Mouse (Mus musculus) MEL (cell line): ENCODE data around the gene Rheb. TPM values are rescaled to one million over a fixed set of nuclear protein-coding genes. Genes with fewer than 3 reads are reported as not detected.

Experiments
- DNase-seq: peaks from one replicate; pipeline ENCODE4 v3.0.0; 2011; ENCODE audit warnings: low read depth, low spot score
- H3K27ac ChIP-seq: 2 replicates; pipeline ENCODE4 v1.5.1; 2012; ENCODE audit warnings: low read depth, mild to moderate bottlenecking, control low read depth, low read length, moderate library complexity; ENCODE audit not compliant: control insufficient read depth
- H3K27me3 ChIP-seq, 2 experiments: fragments of 150-350 bp in 1 of 2; sonication (generic) in 1 of 2; 2 replicates each; pipeline ENCODE4 v1.6.1; 2012; ENCODE audit warnings: low read length in 2 of 2, mild to moderate bottlenecking in 2 of 2, improper control_type of control experiment in 1 of 2, moderate library complexity in 1 of 2; ENCODE audit not compliant: insufficient read depth in 2 of 2, control insufficient read depth in 1 of 2
- H3K36me3 ChIP-seq, 2 experiments: 2 replicates each; pipeline ENCODE4 v1.6.1; 2012 to 2014; ENCODE audit warnings: low read length in 2 of 2, improper control_type of control experiment in 1 of 2, inconsistent platforms in 1 of 2, mild to moderate bottlenecking in 1 of 2; ENCODE audit not compliant: insufficient read depth in 2 of 2, control insufficient read depth in 1 of 2
- H3K4me1 ChIP-seq, 2 experiments: fragments of 150-350 bp in 1 of 2; sonication (generic) in 1 of 2; 2 replicates each; pipeline ENCODE4 v1.6.1; 2012; ENCODE audit warnings: low read length in 2 of 2, improper control_type of control experiment in 1 of 2, mild to moderate bottlenecking in 1 of 2; ENCODE audit not compliant: insufficient read depth in 2 of 2, control insufficient read depth in 1 of 2
- H3K4me3 ChIP-seq, 2 experiments: fragments of 150-350 bp in 1 of 2; sonication (generic) in 1 of 2; 2 replicates each; pipeline ENCODE4 v1.5.1; 2012; ENCODE audit warnings: low read depth in 2 of 2, low read length in 2 of 2, mild to moderate bottlenecking in 2 of 2, moderate library complexity in 2 of 2, control low read depth in 1 of 2, improper control_type of control experiment in 1 of 2; ENCODE audit not compliant: control insufficient read depth in 1 of 2, insufficient read depth in 1 of 2
- H3K79me2 ChIP-seq: 2 replicates; pipeline ENCODE4 v1.6.1; 2012; ENCODE audit warnings: mild to moderate bottlenecking, low read length, moderate library complexity; ENCODE audit not compliant: control insufficient read depth, poor library complexity, insufficient read depth
- H3K9ac ChIP-seq: 2 replicates; pipeline ENCODE4 v1.6.1; 2012; ENCODE audit warnings: low read depth, mild to moderate bottlenecking, control low read depth, low read length, moderate library complexity; ENCODE audit not compliant: control insufficient read depth, poor library complexity, severe bottlenecking
- H3K9me3 ChIP-seq: fragments of 150-350 bp; sonication (generic); replicated peaks from 2 replicates; pipeline ENCODE4 v1.6.1; 2012; ENCODE audit warnings: mild to moderate bottlenecking, low read length, improper control_type of control experiment, moderate library complexity; ENCODE audit not compliant: insufficient read depth
- CHD1 ChIP-seq: IDR thresholded peaks from 2 replicates; pipeline ENCODE4 v1.6.1; 2012; ENCODE audit warnings: low read depth, mild to moderate bottlenecking, inconsistent platforms, low read length, improper control_type of control experiment
- CHD2 ChIP-seq: IDR thresholded peaks from 2 replicates; pipeline ENCODE4 v1.6.1; 2011; ENCODE audit warnings: low read length, improper control_type of control experiment
- ELF1 ChIP-seq: IDR thresholded peaks from 2 replicates; pipeline ENCODE4 v1.6.1; 2014; ENCODE audit warnings: low read depth, mild to moderate bottlenecking, inconsistent platforms, low read length, improper control_type of control experiment, moderate library complexity
- ETS1 ChIP-seq: IDR thresholded peaks from 2 replicates; pipeline ENCODE4 v1.6.1; 2012; ENCODE audit warnings: low read depth, mild to moderate bottlenecking, inconsistent platforms, low read length, improper control_type of control experiment, moderate library complexity
- GABPA ChIP-seq: IDR thresholded peaks from 2 replicates; pipeline ENCODE4 v1.6.1; 2012; ENCODE audit warnings: low read depth, mild to moderate bottlenecking, inconsistent platforms, low read length, improper control_type of control experiment, moderate library complexity
- GATA1 ChIP-seq: IDR thresholded peaks from 2 replicates; pipeline ENCODE4 v1.6.1; 2011; ENCODE audit warnings: low read depth, low read length, improper control_type of control experiment
- HCFC1 ChIP-seq: IDR thresholded peaks from 2 replicates; pipeline ENCODE4 v1.6.1; 2012; ENCODE audit warnings: low read depth, mild to moderate bottlenecking, inconsistent platforms, low read length, improper control_type of control experiment, moderate library complexity
- JUND ChIP-seq: IDR thresholded peaks from 2 replicates; pipeline ENCODE4 v1.6.1; 2011; ENCODE audit warnings: low read depth, mild to moderate bottlenecking, improper control_type of control experiment, low read length
- MAFK ChIP-seq: IDR thresholded peaks from 2 replicates; pipeline ENCODE4 v1.6.1; 2011; ENCODE audit warnings: low read depth, mild to moderate bottlenecking, low read length, improper control_type of control experiment, borderline replicate concordance
- MAX ChIP-seq: IDR thresholded peaks from 2 replicates; pipeline ENCODE4 v1.6.1; 2011; ENCODE audit warnings: low read length, improper control_type of control experiment
- MEF2A ChIP-seq: IDR thresholded peaks from 2 replicates; pipeline ENCODE4 v1.6.1; 2014; ENCODE audit warnings: low read depth, mild to moderate bottlenecking, inconsistent platforms, low read length, improper control_type of control experiment; ENCODE audit not compliant: poor library complexity, insufficient replicate concordance, severe bottlenecking; ENCODE audit errors: extremely low read depth
- MYC ChIP-seq: IDR thresholded peaks from 2 replicates; pipeline ENCODE4 v1.6.1; 2011; ENCODE audit warnings: low read depth, mild to moderate bottlenecking, low read length, improper control_type of control experiment, moderate library complexity
- POLR2AphosphoS5 ChIP-seq: IDR thresholded peaks from 2 replicates; pipeline ENCODE4 v1.6.1; 2012; ENCODE audit warnings: low read depth, borderline replicate concordance, mild to moderate bottlenecking, inconsistent platforms, low read length, moderate library complexity, mixed read lengths
- RCOR1 ChIP-seq: IDR thresholded peaks from 2 replicates; pipeline ENCODE4 v1.6.1; 2012; ENCODE audit warnings: low read depth, mild to moderate bottlenecking, inconsistent platforms, low read length, improper control_type of control experiment
- SIN3A ChIP-seq: IDR thresholded peaks from 2 replicates; pipeline ENCODE4 v1.6.1; 2012; ENCODE audit warnings: low read length, improper control_type of control experiment, inconsistent platforms
- TAL1 ChIP-seq: IDR thresholded peaks from 2 replicates; pipeline ENCODE4 v1.6.1; 2012; ENCODE audit warnings: mild to moderate bottlenecking, inconsistent platforms, low read length, moderate library complexity, mixed read lengths
- TBP ChIP-seq: IDR thresholded peaks from 2 replicates; pipeline ENCODE4 v1.8.0; 2011; ENCODE audit warnings: low read depth, low read length, improper control_type of control experiment
- TCF12 ChIP-seq: IDR thresholded peaks from 2 replicates; pipeline ENCODE4 v1.6.1; 2014; ENCODE audit warnings: low read depth, mild to moderate bottlenecking, inconsistent platforms, low read length, improper control_type of control experiment, moderate library complexity
- UBTF ChIP-seq: IDR thresholded peaks from 2 replicates; pipeline ENCODE4 v1.6.1; 2012; ENCODE audit warnings: low read depth, mild to moderate bottlenecking, inconsistent platforms, low read length, improper control_type of control experiment, moderate library complexity, borderline replicate concordance; ENCODE audit not compliant: insufficient read depth
- USF1 ChIP-seq: IDR thresholded peaks from 2 replicates; pipeline ENCODE4 v1.6.1; 2014; ENCODE audit warnings: low read depth, mild to moderate bottlenecking, inconsistent platforms, low read length, improper control_type of control experiment, moderate library complexity
- USF2 ChIP-seq, 2 experiments: IDR thresholded peaks; 2 replicates each; pipeline ENCODE4 v1.6.1; 2011 to 2012; ENCODE audit warnings: improper control_type of control experiment in 2 of 2, low read length in 2 of 2, borderline replicate concordance in 1 of 2, inconsistent platforms in 1 of 2, low read depth in 1 of 2, mild to moderate bottlenecking in 1 of 2; ENCODE audit not compliant: insufficient read depth in 1 of 2
- ZC3H11A ChIP-seq: IDR thresholded peaks from 2 replicates; pipeline ENCODE4 v1.6.1; 2012; ENCODE audit warnings: low read depth, mild to moderate bottlenecking, inconsistent platforms, low read length, improper control_type of control experiment
- ZMIZ1 ChIP-seq: IDR thresholded peaks from 2 replicates; pipeline ENCODE4 v1.6.1; 2012; ENCODE audit warnings: low read depth, mild to moderate bottlenecking, inconsistent platforms, low read length, improper control_type of control experiment, moderate library complexity
- polyA plus RNA-seq, 2 experiments: library from polyadenylated mRNA; stranded (reverse) in 1 of 2; unstranded in 1 of 2; fragments of >175 nt in 1 of 2; fragments of >200 nt in 1 of 2; gene quantifications; 2 replicates each; pipeline versions ENCODE4 v1.2.1 to v1.2.4; 2012; ENCODE audit warnings: low replicate concordance in 2 of 2, low read depth in 1 of 2; ENCODE audit not compliant: insufficient read length in 2 of 2, insufficient read depth in 1 of 2, missing spikeins in 1 of 2
- total RNA-seq: library from RNA; depleted of rRNA; stranded (reverse); fragments of 300-350 nt; gene quantifications from 2 replicates; pipeline ENCODE4 v1.2.3, GENCODE M21; 2012

Gene Rheb
- total and polyA plus RNA-seq, 3 experiments = 61.3 to 731 (median 114) TPM

GRCm38 (mm10) chr5:24792961-24793360, 49.5 kb downstream of the Rheb start:
- no peak overlapping the region for H3K9ac ChIP-seq
- no peak overlapping the region for H3K27ac ChIP-seq
- no peak for DNase-seq
- no peak overlapping the region for H3K4me3 ChIP-seq
- H3K79me2 ChIP-seq = no peaks in the 10 kb centered on the region
- no peak for TF ChIP-seq HCFC1
- TF ChIP-seq RCOR1 = no peak
- TF ChIP-seq GATA1 = no peak
- no peak for TF ChIP-seq USF2 (IDR thresholded peaks at IDR 0.05; ENCODE audit: borderline replicate concordance in 1 of 2, insufficient read depth in 1 of 2, low read depth in 1 of 2, low read length in 2 of 2)
- no peak for TF ChIP-seq SIN3A
- no peak for TF ChIP-seq GABPA
- TF ChIP-seq POLR2AphosphoS5 = no peak
- no peak for TF ChIP-seq UBTF
- H3K4me1 ChIP-seq = no peaks in the 10 kb centered on the region; a peak in 1 of 4 replicates
- H3K36me3 ChIP-seq = no peaks in the 10 kb centered on the region
- peaks cover 0 to 2% of the 10 kb centered on the region in 2 experiments; a peak in 1 of 4 replicates for H3K27me3 ChIP-seq
- H3K9me3 ChIP-seq = no peaks in the 10 kb centered on the region

GRCm38 (mm10) chr5:24782957-24783356, 59.5 kb downstream of the Rheb start:
- H3K36me3 ChIP-seq = no peaks in the 10 kb centered on the region
- H3K9me3 ChIP-seq = no peaks in the 10 kb centered on the region
- H3K4me1 ChIP-seq = no peaks in the 10 kb centered on the region; a peak in 1 of 4 replicates
- no peak overlapping the region for H3K4me3 ChIP-seq
- H3K79me2 ChIP-seq = no peaks in the 10 kb centered on the region
- H3K27me3 ChIP-seq = no peaks in the 10 kb centered on the region; a peak in 3 of 4 replicates
- TF ChIP-seq TBP (no peak), SIN3A (no peak), CHD1 (no peak), POLR2AphosphoS5 (no peak), MYC (no peak), MAFK (no peak), ETS1 (no peak), USF1 (no peak), USF2 (IDR thresholded peaks at IDR 0.05; ENCODE audit: borderline replicate concordance in 1 of 2, insufficient read depth in 1 of 2, low read depth in 1 of 2, low read length in 2 of 2) (no peak), HCFC1 (no peak), ELF1 (no peak), TAL1 (no peak), RCOR1 (no peak), MEF2A (no peak), CHD2 (no peak), ZC3H11A (no peak), MAX (no peak), JUND (no peak), TCF12 (no peak), ZMIZ1 (no peak)
- H3K9ac ChIP-seq = no peak overlapping the region
- DNase-seq = peak; percentile 1
- no peak overlapping the region for H3K27ac ChIP-seq
